ENCODE assay signal across 10 mouse cellular contexts in the genomic region with DNA sequence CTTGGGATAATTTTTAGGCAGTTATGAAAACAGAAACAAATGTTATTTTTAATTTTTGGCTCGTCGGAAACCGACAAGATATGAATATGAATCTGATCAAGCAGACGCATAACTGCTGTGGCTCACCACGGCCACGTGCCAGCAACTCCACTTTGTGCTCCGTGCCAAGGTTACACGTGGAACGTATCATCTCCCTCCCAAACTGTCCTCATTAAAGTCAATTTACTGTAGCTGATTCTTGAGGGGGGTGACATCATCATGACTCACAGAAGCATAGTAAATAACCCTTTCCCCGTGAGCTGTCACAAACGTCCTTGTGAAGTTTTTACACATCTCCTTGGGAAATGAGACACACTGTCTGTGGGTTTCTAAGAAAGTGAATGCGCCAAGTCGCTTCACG.
DNase-seq lines count a peak whose midpoint lies in the region; ATAC-seq lines count a peak whose summit lies in the region.
"Had no signal": no experiment of that assay in that cellular context is flagged by ENCODE, and none has a peak within 500 bp of the region (broad histone marks: within the 10 kb centered on the region; RNA-seq: fewer than 3 reads in every experiment).

No protein-coding gene starts in this region.

- no peaks in the 10 kb centered on the region for H3K9me3 ChIP-seq in lung, embryonic 15.5 days
- no peaks in the 10 kb centered on the region for H3K9me3 ChIP-seq in hindbrain, embryonic 11.5 days (ENCODE audit: control insufficient read depth, low read length)
- H3K9me3 ChIP-seq: heart, embryonic 13.5 days; midbrain, embryonic 15.5 days had no signal

- no peaks in the 10 kb centered on the region for H3K4me1 ChIP-seq in lung, embryonic 15.5 days
- H3K4me1 ChIP-seq in hindbrain, embryonic 11.5 days (replicated peaks; ENCODE audit: control insufficient read depth, insufficient read depth, low read length), result no peaks in the 10 kb centered on the region
- H3K4me1 ChIP-seq: midbrain, embryonic 15.5 days had no signal

- H3K4me3 ChIP-seq in lung, embryonic 15.5 days, result no peak overlapping the region
- no peak overlapping the region for H3K4me3 ChIP-seq in hindbrain, embryonic 11.5 days (ENCODE audit: low read depth, low read length)
- H3K4me3 ChIP-seq: heart, embryonic 13.5 days; midbrain, embryonic 15.5 days had no signal

- no peaks in the 10 kb centered on the region for H3K27me3 ChIP-seq in lung, embryonic 15.5 days
- H3K27me3 ChIP-seq in hindbrain, embryonic 11.5 days (ENCODE audit: control insufficient read depth, insufficient read depth, low read length), result no peaks in the 10 kb centered on the region
- H3K27me3 ChIP-seq: heart, embryonic 13.5 days; midbrain, embryonic 15.5 days had no signal

- peak; percentile 31; the same call in 1 of the 2 replicates for ATAC-seq in lung, embryonic 15.5 days (ENCODE audit: borderline replicate concordance, extremely low read depth, low FRiP score, low TSS enrichment)
- ATAC-seq in hindbrain, embryonic 11.5 days (ENCODE audit: low FRiP score), result no peak
- ATAC-seq: midbrain, embryonic 15.5 days had no signal

- DNase-seq in gastrocnemius, adult 18-20 months (ENCODE audit: low spot score), result peak; percentile 29
- no peak for DNase-seq in gastrocnemius, adult 8-10 months (ENCODE audit: low spot score in 2 of 2)
- DNase-seq in lung, postnatal 36 days, result no peak
- DNase-seq in brain, adult 2 months (ENCODE audit: low read depth, low spot score), result peak; percentile 75
- DNase-seq in skeletal muscle tissue, adult 2 months (ENCODE audit: low read depth, low spot score), result peak; percentile 24
- no peak for DNase-seq in hindbrain, embryonic 11.5 days (ENCODE audit: low spot score)
- DNase-seq in thymus, postnatal 36 days, result no peak

- H3K4me2 ChIP-seq in lung, embryonic 15.5 days, result no peak overlapping the region
- H3K4me2 ChIP-seq in hindbrain, embryonic 11.5 days (replicated peaks; ENCODE audit: low read depth, low read length), result no peak overlapping the region
- H3K4me2 ChIP-seq: heart, embryonic 13.5 days; midbrain, embryonic 15.5 days had no signal

- no peaks in the 10 kb centered on the region for H3K36me3 ChIP-seq in lung, embryonic 15.5 days
- H3K36me3 ChIP-seq in hindbrain, embryonic 11.5 days (ENCODE audit: control insufficient read depth, insufficient read depth, low read length), result no peaks in the 10 kb centered on the region
- H3K36me3 ChIP-seq: heart, embryonic 13.5 days; midbrain, embryonic 15.5 days had no signal

- H3K9ac ChIP-seq in lung, embryonic 15.5 days, result no peak overlapping the region
- H3K9ac ChIP-seq in hindbrain, embryonic 11.5 days (ENCODE audit: low read depth, low read length), result no peak overlapping the region
- H3K9ac ChIP-seq: heart, embryonic 13.5 days; midbrain, embryonic 15.5 days had no signal

- H3K27ac ChIP-seq in lung, embryonic 15.5 days, result no peak overlapping the region
- no peak overlapping the region for H3K27ac ChIP-seq in hindbrain, embryonic 11.5 days (ENCODE audit: low read depth, low read length)
- H3K27ac ChIP-seq: heart, embryonic 13.5 days; midbrain, embryonic 15.5 days had no signal

- 44% methylated on average over 14 of the region's 14 CpGs for WGBS in lung, embryonic 15.5 days
- WGBS in hindbrain, embryonic 11.5 days, result 90% methylated on average over 14 of the region's 14 CpGs

Comparison
In these comparisons a context has a peak if more than half of its experiments do, and no peak if none do; other contexts are left out.
1. DNase-seq: peak in gastrocnemius, adult 18-20 months (single experiment), brain, adult 2 months (single experiment) and skeletal muscle tissue, adult 2 months (single experiment); none in gastrocnemius, adult 8-10 months (0 of 2), lung, postnatal 36 days (single experiment), hindbrain, embryonic 11.5 days (single experiment) and thymus, postnatal 36 days (0 of 2).